Mouse (Mus musculus): ENCODE measurements around the gene Rhou. TPM values are rescaled to one million over a fixed set of nuclear protein-coding genes. Genes with fewer than 3 reads are reported as not detected.
"Not testable (repeated sequence)": the region's sequence is repeated elsewhere in the genome, so short reads cannot be mapped to it uniquely, and the experiment has no call there.

Rhou gene
- total RNA-seq (2022): 10 to 100 TPM; 46.1 to 56.0 (median 49.3) TPM

GRCm38 (mm10) chr8:123653308-123653993, at the start of gene Rhou:
Gene Rhou, plus strand, starts transcription at chr8:123653929.
- DNase-seq (ENCODE audit: low spot score in 2 of 2): peak; percentile 87 to 91

GRCm38 (mm10) chr8:123612652-123613051, 41.1 kb upstream of the Rhou start:
- not testable (repeated sequence) for DNase-seq (ENCODE audit: low spot score in 2 of 2)

DNA sequence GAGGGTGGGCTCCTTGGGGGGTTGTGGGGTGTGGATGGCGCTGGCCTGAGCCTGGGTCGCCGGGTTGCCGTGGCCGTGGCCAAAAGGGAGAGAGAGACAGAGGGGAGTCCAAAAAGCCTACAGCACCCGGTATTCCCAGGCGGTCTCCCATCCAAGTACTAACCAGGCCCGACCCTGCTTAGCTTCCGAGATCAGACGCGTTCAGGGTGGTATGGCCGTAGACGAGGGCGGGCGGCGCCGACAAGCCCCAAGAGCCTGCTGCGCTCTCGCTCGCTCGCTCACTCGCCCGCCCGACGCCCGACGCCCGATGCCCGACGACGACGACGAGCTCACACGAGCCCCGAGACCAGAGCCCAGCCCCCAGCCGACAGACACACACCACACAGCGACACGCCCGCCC, 30.2 kb upstream of the Rhou start:
- DNase-seq (ENCODE audit: low spot score in 2 of 2): not testable (repeated sequence)

DNA sequence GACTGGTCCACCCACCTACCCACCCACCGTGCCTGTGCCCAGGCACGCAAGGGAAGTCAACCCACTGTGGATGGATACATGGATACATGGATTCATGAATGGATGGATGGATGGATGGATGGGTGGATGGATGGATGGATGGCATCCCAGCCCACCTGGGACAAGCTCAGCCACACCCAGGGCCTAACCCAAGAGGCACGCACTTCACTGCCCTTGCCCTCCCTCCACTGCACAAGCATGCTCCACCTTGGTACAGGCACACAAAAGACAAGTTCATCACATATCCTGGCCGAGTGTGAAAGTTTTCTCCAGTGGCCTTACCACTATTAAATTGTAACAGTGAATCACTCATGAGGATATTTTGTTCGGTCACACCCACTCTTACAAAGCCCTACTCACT, 29.5 kb upstream of the Rhou start:
- DNase-seq (ENCODE audit: low spot score in 2 of 2): no peak

DNA sequence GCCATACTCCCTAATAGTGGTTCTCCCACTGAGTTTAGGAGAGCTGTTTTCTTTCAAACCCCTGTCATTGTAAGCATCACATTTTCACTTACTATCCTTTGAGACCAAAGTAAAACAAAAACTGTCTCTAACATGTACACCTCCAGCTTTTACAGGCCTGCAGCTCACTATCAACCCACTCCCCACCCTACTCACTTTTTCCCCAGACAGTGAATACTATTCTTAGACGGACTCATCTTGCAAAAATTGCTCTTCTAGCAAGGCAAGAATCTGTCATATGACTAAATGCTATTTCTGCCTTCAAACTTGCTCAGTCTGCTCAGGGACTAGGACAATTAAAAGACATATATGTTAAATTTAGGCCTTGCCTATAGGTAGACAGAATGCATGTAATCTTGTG, 29.0 kb upstream of the Rhou start:
- no peak for DNase-seq (ENCODE audit: low spot score in 2 of 2)

DNA sequence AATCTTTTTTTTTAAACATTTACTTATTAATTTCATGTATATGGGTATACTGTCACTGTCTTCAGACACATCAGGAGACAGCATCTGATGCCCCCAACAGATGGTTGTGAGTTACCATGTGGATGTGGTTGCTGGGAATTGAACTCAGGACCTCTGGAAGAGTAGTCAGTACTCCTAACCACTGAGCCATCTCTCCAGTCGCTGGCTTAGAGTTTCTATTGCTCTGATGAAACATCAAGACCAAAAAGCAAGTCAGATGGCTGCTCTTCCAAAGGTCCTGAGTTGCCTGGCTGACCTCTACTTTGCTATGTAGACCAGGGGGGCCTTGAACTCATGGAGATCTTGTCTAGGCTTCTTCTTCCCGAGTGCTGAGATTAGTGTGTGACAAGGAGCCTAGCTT, 28.0 kb upstream of the Rhou start:
- no peak for DNase-seq (ENCODE audit: low spot score in 2 of 2)

DNA sequence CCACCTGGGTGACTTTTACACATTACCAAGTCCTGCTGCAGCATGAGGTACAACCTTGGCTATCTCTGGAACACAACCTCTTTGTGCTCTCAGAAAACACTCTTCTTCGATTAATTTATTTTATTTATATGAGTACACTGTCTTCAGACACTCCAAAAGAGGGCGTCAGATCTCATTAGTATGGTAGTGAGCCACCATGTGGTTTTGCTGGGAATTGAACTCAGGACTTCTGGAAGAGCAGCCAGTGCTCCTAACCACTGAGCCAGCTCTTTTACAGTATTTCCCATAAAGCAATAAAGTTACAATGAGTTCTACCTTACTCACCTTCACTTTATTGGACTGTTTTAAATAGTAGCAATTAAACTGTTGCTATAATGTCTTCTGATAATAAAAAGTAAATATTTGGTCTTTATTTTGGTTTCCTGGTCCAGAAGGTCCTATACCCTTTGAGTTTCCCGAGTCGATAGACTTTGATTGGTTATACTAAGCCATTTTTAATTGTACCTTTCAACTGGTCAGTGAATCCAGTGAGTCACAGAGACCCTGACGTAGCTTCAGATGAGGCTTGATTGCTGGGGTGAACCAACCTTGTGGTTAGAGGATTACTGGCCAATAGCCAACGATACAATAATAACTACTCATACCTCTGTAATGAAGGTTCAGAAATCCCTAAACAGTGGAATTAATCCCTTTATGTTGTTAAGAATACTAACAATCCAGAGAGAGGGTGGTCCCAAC, 26.1 kb upstream of the Rhou start:
- DNase-seq (ENCODE audit: low spot score in 2 of 2): no peak

DNA sequence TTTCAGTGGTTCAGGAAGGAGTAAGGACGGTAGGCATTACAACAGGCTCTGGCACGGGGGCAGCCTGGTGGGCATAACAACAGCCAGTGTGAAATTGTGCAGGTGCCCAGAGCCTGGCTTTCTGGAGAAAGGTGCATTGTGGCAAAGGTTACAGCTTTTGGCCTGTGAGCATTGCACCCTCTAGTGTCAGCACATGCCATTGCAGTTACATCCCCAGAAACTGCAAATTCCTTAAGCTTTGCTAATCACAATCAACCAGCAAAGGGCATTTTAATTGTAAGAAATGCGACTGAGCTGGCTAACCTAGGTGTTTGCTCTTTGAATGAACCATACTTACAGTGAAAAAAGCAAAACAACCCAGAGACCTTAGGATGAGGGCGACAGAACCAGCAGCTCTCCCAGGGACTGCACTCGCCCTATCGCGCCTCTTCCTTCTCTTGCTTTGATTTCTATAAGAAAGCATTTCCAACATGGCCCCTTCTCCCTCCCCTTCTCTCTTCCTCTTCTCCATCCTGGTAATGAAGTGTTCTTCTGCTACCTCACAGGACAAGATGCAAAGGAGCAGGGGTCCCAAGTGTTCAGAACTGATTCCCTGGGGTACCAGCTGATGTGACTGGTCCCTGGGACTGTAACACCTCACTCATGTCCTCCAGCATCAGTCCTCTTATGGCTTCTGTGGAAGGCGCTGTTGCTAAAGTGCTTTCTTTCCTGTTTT, 25.3 kb upstream of the Rhou start:
- DNase-seq (ENCODE audit: low spot score in 2 of 2): no peak

DNA sequence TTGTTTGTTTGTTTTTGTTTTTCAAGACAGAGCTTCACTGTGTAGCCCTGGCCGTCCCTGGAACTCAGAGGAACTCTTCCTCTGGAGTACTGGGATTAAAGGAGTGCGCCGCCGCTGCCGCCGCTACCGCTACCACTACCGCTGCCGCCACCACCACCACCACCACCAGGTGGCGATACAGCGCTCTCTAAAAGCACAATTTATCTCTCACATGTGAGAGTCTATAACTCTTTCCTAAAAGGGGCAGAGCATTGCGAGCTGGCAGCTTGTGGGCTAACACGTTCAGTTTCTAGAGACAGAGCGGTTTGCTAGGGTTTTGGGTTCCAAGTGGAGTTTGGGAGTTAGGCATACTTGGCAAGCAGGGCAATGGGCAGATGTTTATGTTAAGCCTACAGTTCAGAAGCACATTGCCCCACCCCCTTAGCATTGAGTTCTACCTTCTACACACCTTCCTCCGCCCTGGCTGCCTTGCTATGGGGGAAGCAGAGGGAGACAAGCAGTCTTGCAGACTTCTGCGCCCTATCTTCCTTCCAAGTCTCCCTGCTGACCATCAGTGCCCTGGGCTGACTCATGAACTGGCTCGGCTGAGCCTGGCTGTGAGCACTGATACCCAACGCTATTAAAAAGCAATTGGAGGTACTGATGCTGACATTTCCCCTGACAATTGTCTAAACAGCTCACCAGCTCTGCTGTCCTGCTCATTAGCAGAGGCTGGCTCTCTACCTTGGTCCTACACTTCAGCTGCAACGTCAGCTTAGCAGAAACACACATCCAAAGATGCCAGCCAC, 24.6 kb upstream of the Rhou start:
- peak in 1 of 2 experiments; percentile 59 for DNase-seq (ENCODE audit: low spot score in 2 of 2)

- DNase-seq (ENCODE audit: low spot score in 2 of 2): no peak
These were observed 23.7 kb upstream of the Rhou start for GRCm38 (mm10) chr8:123630058-123630457.

GRCm38 (mm10) chr8:123630841-123631251, 22.9 kb upstream of the Rhou start:
- DNase-seq (ENCODE audit: low spot score in 2 of 2): no peak

GRCm38 (mm10) chr8:123631746-123632145, 22.0 kb upstream of the Rhou start:
- DNase-seq (ENCODE audit: low spot score in 2 of 2): not testable (repeated sequence)

DNA sequence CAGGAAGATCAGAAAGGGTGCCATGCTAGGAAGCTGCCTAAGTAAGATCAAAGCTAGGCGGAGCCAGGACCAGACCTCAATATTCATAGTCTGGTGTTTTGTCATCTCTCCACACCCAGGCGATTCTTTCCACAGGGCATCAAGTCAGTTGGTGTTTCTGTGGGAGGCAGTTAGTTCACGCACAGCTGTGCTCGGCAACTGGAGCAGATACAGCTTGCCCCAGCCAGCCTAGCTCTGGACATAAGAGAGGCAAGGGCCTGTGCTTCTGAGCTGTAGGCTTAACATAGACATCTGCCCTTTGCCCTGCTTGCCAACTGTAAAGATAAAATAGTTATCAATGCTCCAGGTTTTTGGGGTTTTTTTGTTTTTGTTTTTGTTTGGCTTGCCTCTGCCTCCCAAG, 21.5 kb upstream of the Rhou start:
- peak in 1 of 2 experiments; percentile 4 for DNase-seq (ENCODE audit: low spot score in 2 of 2)

DNA sequence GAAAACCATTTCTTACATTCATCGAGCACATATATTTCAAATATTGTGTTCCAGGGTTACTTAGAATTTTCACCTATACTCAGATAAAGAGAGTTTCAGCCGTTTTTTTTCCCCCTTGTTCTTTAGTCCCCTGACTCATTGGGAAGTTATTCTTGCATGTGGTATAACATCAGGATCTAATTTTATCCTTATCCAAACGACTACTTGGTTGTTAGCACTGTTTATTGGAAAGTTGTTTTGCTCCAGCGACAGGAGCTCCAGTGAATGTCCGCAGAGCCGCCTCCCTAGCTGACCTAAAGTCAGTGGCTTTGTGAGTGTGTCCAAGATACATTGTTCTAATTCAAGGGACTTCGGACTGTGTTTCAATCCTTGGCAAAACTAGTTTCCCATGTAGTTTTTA, 19.9 kb upstream of the Rhou start:
- DNase-seq (ENCODE audit: low spot score in 2 of 2): peak in 1 of 2 experiments; percentile 6

- peak in 1 of 2 experiments; percentile 11 for DNase-seq (ENCODE audit: low spot score in 2 of 2)
These were observed 19.2 kb upstream of the Rhou start for GRCm38 (mm10) chr8:123634395-123635131.

DNA sequence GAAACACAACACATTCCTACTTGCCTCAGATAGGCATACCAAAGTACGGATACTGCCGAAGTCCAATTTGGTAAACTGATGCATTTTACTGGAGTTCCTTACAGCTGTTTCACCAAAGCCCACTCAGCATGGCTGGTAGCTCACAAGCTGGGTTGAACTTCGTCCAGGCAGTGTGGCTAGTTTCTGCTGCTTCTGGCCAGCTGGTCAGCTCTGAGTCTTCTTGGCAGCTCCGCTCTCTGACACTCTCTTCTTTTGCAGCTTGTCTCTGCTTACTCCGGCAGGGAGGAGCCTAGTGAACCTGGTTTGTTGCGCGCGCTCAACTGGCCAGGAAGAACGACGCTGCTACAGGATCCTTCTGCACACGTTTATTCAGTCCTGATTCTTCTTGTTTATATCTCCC, 18.1 kb upstream of the Rhou start:
- DNase-seq (ENCODE audit: low spot score in 2 of 2): no peak

DNA sequence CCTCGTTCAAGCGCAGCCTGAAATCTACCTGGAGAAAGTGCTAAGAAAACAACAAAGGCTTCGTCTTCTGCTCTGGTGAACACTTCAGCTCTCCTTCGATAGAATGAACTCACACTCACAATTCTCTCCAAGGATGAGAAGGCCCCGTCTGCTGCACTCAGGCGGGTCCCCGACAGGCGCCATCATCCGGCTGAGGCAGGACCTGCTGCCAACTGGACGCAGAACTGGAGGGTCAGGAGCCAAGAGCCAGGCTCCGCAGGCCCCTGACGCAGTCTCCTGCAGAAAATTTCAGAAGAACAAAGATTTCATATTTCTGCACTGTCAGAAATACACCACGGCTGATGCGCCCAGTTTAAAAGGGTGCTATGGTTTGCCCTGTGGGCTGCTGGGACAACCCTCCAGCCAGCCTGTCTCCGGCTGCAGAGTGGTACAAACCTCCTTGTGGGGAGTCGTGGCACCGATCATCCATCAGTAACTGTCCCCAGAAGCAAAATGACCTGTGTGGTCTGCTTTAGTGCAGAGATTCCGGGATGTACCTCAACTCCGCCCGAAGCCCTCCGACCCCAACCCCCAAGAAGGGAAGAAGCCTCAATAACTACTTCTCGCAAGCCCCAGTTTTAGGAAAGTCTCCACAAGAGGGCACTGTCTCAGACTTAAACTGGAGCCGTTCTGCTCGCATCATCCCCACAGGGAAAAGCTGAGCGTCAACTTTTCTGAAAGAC, 10.2 kb upstream of the Rhou start:
- peak in 1 of 2 experiments; percentile 43 for DNase-seq (ENCODE audit: low spot score in 2 of 2)

DNA sequence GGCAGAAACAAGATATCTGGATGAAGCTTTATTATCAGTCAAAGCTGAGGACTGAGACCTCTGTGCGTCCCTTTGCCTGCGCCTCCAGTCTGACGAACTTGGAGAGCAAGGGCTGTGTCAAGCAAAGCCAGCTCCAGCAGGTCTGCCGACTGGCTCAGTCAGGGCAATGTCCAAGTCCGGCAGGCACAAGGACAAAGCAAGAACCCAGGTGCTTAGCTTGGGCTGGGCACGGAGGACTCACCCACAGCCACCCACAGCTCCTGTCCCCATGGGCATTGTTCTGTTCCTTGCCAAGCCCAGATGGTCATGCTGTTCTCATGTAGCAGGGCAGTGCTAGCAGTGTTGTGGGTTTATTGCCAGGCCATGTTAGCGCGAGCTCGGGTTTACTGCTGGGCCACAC, 8.5 kb upstream of the Rhou start:
- no peak for DNase-seq (ENCODE audit: low spot score in 2 of 2)

DNA sequence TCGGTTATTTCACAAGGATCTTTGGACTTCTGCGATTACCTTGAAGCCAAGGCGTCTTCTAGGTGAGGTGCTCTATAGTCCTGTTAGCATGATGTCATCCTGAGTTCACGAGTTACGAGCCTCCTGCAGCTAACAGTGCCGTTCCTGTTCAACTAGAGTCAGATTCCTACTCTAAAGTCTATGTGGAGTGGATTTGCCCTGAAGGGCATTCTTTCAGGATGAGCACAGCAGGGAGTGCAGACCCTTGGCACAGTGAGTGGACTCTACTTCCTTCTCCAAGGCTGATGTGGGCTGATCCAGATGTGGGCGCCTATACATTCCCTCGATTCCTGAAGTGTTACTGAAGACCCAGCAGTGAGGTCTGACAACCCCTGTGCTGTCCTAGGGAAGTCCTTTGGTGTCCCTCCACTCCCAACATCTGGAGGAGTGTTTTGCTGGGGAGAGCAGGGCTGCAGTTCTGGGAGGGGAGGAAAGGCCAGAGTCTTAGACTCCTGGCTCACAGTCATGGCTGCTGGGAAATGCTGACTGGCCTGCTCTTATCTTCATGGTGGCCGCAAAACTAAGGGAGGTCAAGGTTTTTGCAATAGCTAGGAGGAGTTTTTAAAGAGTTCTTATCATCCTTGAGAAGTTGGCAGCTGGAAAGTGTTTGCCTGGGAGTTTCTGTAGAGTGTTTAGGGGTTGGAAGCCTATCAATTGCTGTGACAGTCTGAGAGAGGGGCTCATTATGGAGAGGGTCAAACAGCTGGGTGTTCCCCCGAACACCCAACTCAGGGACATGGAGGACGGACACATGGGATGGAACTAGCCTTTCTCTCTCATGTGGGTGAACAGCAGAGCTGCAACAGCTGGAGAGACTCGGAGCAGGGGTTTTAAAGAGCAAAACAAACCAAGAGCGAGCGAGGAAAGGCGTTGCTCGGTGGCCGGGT, 5.2 kb upstream of the Rhou start:
- DNase-seq (ENCODE audit: low spot score in 2 of 2): no peak
